Mouse (Mus musculus): ENCODE results near the gene Dlg2. TPM values are rescaled to one million over a fixed set of nuclear protein-coding genes. Genes with fewer than 3 reads are reported as not detected.

Gene Dlg2
- polyA plus RNA-seq, 1 experiment from 2014 or later: 1.1 TPM

DNA sequence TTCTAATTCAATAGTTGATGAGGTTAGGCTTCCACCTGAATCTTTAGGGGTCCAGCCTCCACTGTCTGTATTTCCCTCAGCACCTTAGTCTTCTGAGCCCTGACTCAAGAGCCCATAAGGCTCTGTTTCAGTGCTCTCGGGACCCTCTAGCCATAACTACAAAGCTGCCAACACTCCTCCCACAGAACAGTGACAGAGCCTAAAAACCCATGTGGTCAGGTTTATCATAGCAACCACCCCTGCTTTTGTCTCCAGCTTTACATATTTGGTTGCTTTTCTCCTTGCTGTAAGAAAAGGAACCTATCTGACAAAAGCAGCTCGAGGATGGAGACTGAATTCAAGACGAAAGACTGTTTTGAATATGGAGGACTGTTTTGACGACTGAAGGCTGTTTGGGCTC is 765.2 kb downstream of the Dlg2 start:
- WGBS: 67% methylated on average over 4 of the region's 4 CpGs
- Histone ChIP-seq H3K4me2 (ENCODE audit: low read depth, low read length) (no peak overlapping the region), H3K9ac (ENCODE audit: low read length) (no peak overlapping the region), H3K4me3 (ENCODE audit: low read length) (no peak overlapping the region), H3K27ac (ENCODE audit: low read length) (no peak overlapping the region), H3K4me1 (replicated peaks; ENCODE audit: control insufficient read depth, insufficient read depth, low read length) (no peaks in the 10 kb centered on the region), H3K9me3 (ENCODE audit: control insufficient read depth, low read length) (no peaks in the 10 kb centered on the region), H3K36me3 (ENCODE audit: control insufficient read depth, insufficient read depth, low read length) (no peaks in the 10 kb centered on the region), H3K27me3 (ENCODE audit: control insufficient read depth, insufficient read depth, low read depth, low read length) (no peaks in the 10 kb centered on the region)
- ATAC-seq (ENCODE audit: low read depth): no peak

DNA sequence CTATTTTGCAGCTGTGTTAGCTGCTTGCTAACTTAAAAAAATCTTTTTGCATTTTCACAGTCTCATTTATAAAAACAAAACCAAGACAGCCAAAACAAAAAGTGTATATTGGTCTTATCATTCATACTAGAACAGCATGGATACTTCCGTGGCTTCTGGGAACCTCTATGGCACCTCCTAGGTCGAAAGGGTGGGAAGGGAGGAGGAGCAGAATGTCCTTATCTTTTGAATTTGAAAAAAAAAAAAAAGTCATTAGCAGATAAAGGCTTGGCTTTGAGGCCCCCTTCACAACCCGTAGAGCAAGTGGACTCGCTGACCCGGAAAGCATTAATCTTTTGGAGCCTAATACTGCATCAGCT is 785.2 kb downstream of the Dlg2 start:
- no peak overlapping the region for H3K9ac ChIP-seq (ENCODE audit: low read length)
- H3K27me3 ChIP-seq (ENCODE audit: control insufficient read depth, insufficient read depth, low read depth, low read length): no peaks in the 10 kb centered on the region
- under 1% methylated on average over 5 of the region's 5 CpGs for WGBS
- H3K27ac ChIP-seq (ENCODE audit: low read length): no peak overlapping the region
- no peaks in the 10 kb centered on the region for H3K36me3 ChIP-seq (ENCODE audit: control insufficient read depth, insufficient read depth, low read length)
- H3K4me1 ChIP-seq (replicated peaks; ENCODE audit: control insufficient read depth, insufficient read depth, low read length): peaks cover 6% of the 10 kb centered on the region; the same call in 1 of the 2 replicates
- H3K4me3 ChIP-seq (ENCODE audit: low read length): no peak overlapping the region; the same call in 1 of the 2 replicates
- no peaks in the 10 kb centered on the region for H3K9me3 ChIP-seq (ENCODE audit: control insufficient read depth, low read length)
- H3K4me2 ChIP-seq (ENCODE audit: low read depth, low read length): peak overlapping the region; percentile 65
- ATAC-seq (ENCODE audit: low read depth): no peak

DNA sequence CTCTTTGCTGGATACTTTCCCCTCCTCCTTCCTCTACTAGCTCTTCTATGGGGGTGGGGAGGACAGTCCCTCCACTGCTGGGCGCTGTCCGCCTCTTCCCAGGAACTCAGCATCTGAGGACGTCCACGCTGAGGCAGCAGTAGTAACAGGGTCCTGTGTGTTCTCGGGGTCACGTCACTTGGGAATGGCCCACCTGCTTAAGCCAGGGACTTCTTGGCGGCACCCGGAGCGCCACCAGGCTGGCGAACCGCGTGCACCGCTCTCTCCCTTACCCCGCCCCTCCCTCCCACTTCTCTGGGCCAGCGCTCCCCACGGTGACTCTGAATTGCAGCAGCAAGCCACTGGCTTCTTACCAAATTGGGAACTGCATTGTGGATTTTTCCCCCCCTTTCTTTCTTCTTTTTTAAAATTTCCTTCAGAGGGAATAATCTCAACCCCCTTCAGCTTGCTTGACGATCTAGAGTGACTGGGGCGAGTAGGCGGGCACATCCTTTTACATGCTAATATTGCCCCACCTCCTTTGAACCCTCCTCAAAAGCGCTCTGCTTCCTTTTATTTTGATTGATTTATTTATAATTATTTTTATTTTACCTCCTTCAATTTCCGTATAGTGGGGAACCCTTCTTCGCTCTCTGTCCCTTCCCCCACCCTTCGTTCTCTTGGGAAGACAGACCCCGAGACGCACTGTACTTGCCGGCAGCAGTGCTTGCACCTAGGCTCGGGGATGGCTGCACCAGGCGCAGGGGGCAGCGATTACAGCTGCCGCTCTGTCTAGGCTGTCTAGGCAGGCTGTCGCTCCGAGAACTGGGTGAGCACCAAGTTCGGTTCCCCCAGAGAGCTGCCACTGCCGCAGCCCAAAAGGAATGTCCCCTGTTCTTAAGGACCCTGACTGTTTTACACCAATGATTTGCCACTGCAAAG is 785.8 kb downstream of the Dlg2 start:
- WGBS: under 1% methylated on average over 34 of the region's 34 CpGs
- H3K4me2 ChIP-seq (ENCODE audit: low read depth, low read length): peak overlapping the region; percentile 65
- peak; percentile 47; the same call in 1 of the 2 replicates for ATAC-seq (ENCODE audit: low read depth)

DNA sequence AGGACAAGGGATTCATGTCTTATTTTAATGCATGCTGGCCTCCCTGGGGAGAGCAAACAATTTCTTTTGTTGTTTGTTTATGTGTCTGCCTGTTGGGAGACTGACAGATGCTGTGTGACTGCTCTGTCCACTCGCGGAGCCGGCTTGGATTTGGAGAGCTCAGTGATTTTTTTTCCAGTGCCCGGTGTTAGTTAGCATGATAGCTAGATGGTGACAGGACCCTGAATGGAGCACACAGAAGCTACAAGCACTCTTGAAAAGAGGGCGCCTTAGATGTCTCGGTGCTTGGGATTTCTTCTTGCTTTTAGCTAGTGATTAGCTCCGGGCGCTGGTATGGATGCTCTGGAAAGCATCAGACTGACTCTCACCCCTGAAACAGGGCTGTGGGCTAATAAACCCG is 786.5 kb downstream of the Dlg2 start:
- no peaks in the 10 kb centered on the region for H3K36me3 ChIP-seq (ENCODE audit: control insufficient read depth, insufficient read depth, low read length)

More for the DNA sequence above, 785.8 kb downstream of the Dlg2 start:
- Histone ChIP-seq H3K9me3 (ENCODE audit: control insufficient read depth, low read length) (no peaks in the 10 kb centered on the region), H3K36me3 (ENCODE audit: control insufficient read depth, insufficient read depth, low read length) (no peaks in the 10 kb centered on the region), H3K4me1 (replicated peaks; ENCODE audit: control insufficient read depth, insufficient read depth, low read length) (peaks cover 6% of the 10 kb centered on the region; the same call in 1 of the 2 replicates), H3K27me3 (ENCODE audit: control insufficient read depth, insufficient read depth, low read depth, low read length) (no peaks in the 10 kb centered on the region), H3K4me3 (ENCODE audit: low read length) (peak overlapping the region; percentile 42), H3K9ac (ENCODE audit: low read length) (0 out of 2 replicates have a peak overlapping the region, but pooled peaks have one; percentile 15), H3K27ac (ENCODE audit: low read length) (no peak overlapping the region)

DNA sequence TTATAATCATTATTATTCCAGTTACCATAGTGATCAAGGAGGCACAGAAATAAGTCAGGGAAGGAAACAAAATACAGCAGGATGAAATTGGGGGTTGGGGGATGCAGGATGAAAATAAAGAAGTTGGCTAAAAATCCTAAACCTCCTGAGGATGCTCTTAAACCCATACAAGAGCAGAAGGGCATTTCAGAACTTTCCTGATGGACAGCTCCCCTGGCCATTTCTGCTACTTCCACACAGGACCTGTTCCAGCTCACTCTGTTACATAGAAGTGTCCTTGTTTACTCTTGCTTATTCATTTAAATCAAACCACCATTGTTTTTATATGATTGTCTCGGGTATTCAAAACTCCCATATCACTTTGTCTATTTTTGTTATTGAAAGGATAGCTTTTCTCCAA is 791.3 kb downstream of the Dlg2 start:
- WGBS: 11% methylated on average over 1 of the region's 1 CpGs

More for the DNA sequence above, 786.5 kb downstream of the Dlg2 start:
- H3K4me3 ChIP-seq (ENCODE audit: low read length): peak overlapping the region; percentile 42; the same call in 1 of the 2 replicates
- no peak for ATAC-seq (ENCODE audit: low read depth)
- WGBS: 8% methylated on average over 9 of the region's 9 CpGs
- no peak overlapping the region for H3K27ac ChIP-seq (ENCODE audit: low read length)
- H3K9ac ChIP-seq (ENCODE audit: low read length): no peak overlapping the region
- H3K4me2 ChIP-seq (ENCODE audit: low read depth, low read length): peak overlapping the region; percentile 65; the same call in 1 of the 2 replicates
- H3K4me1 ChIP-seq (replicated peaks; ENCODE audit: control insufficient read depth, insufficient read depth, low read length): peaks cover 6% of the 10 kb centered on the region; the same call in 1 of the 2 replicates
- no peaks in the 10 kb centered on the region for H3K27me3 ChIP-seq (ENCODE audit: control insufficient read depth, insufficient read depth, low read depth, low read length)
- H3K9me3 ChIP-seq (ENCODE audit: control insufficient read depth, low read length): no peaks in the 10 kb centered on the region

DNA sequence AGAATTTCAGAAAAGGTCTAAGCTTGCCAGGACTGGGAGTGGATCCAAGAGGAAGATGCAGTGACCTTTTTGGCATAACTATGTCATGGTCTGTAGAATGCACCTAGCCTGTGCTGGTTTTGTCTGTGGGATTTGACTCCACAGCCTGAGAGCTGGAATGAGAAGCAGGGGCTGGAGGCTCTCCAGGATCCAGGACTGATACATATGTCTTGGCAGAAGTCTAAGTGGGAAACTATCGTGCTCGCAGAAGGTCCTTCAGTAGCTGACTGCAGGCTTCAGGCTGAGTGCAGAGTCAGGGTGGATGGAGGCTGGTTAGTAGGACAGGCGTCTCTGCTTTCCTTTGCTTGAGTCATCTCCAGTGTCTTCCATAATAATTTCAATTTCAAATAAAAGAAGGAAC is 807.7 kb downstream of the Dlg2 start:
- no peak overlapping the region for H3K9ac ChIP-seq (ENCODE audit: low read length)
- H3K36me3 ChIP-seq (ENCODE audit: control insufficient read depth, insufficient read depth, low read length): no peaks in the 10 kb centered on the region
- H3K27me3 ChIP-seq (ENCODE audit: control insufficient read depth, insufficient read depth, low read depth, low read length): no peaks in the 10 kb centered on the region
- 89% methylated on average over 3 of the region's 3 CpGs for WGBS
- no peak overlapping the region for H3K4me3 ChIP-seq (ENCODE audit: low read length)
- H3K27ac ChIP-seq (ENCODE audit: low read length): no peak overlapping the region
- no peaks in the 10 kb centered on the region for H3K4me1 ChIP-seq (replicated peaks; ENCODE audit: control insufficient read depth, insufficient read depth, low read length)
- no peaks in the 10 kb centered on the region for H3K9me3 ChIP-seq (ENCODE audit: control insufficient read depth, low read length)
- no peak overlapping the region for H3K4me2 ChIP-seq (ENCODE audit: low read depth, low read length)
- ATAC-seq (ENCODE audit: low read depth): no peak

More for the DNA sequence above, 791.3 kb downstream of the Dlg2 start:
- no peaks in the 10 kb centered on the region for H3K36me3 ChIP-seq (ENCODE audit: control insufficient read depth, insufficient read depth, low read length)
- H3K4me2 ChIP-seq (ENCODE audit: low read depth, low read length): no peak overlapping the region
- H3K27ac ChIP-seq (ENCODE audit: low read length): no peak overlapping the region
- no peaks in the 10 kb centered on the region for H3K9me3 ChIP-seq (ENCODE audit: control insufficient read depth, low read length)
- no peak for ATAC-seq (ENCODE audit: low read depth)
- H3K4me1 ChIP-seq (replicated peaks; ENCODE audit: control insufficient read depth, insufficient read depth, low read length): no peaks in the 10 kb centered on the region
- no peak overlapping the region for H3K4me3 ChIP-seq (ENCODE audit: low read length)
- no peaks in the 10 kb centered on the region for H3K27me3 ChIP-seq (ENCODE audit: control insufficient read depth, insufficient read depth, low read depth, low read length)
- H3K9ac ChIP-seq (ENCODE audit: low read length): no peak overlapping the region

DNA sequence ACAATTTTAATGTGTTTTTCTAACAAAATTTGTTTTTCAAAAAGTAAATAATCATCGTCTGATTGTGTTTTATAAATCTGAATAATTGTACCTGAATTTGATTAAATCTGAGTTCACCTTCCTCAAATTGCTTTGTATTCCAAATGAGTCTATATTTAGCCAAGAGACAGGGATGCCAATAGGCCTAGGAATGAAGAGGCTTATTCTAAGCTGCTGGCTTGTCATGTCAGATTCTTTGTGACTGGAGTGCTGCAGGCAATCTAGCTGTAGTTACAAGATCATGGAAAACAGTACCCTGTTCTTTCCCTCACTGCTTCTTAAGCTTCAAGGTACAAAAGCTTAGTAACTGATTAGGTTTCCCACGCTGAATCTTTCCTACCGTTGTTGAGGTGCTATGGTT is 811.9 kb downstream of the Dlg2 start:
- H3K4me2 ChIP-seq (ENCODE audit: low read depth, low read length): no peak overlapping the region
- H3K9ac ChIP-seq (ENCODE audit: low read length): no peak overlapping the region
- no peak overlapping the region for H3K27ac ChIP-seq (ENCODE audit: low read length)
- H3K4me1 ChIP-seq (replicated peaks; ENCODE audit: control insufficient read depth, insufficient read depth, low read length): no peaks in the 10 kb centered on the region
- 74% methylated on average over 3 of the region's 3 CpGs for WGBS
- H3K4me3 ChIP-seq (ENCODE audit: low read length): no peak overlapping the region
- H3K36me3 ChIP-seq (ENCODE audit: control insufficient read depth, insufficient read depth, low read length): no peaks in the 10 kb centered on the region
- H3K27me3 ChIP-seq (ENCODE audit: control insufficient read depth, insufficient read depth, low read depth, low read length): no peaks in the 10 kb centered on the region
- ATAC-seq (ENCODE audit: low read depth): no peak
- H3K9me3 ChIP-seq (ENCODE audit: control insufficient read depth, low read length): no peaks in the 10 kb centered on the region

DNA sequence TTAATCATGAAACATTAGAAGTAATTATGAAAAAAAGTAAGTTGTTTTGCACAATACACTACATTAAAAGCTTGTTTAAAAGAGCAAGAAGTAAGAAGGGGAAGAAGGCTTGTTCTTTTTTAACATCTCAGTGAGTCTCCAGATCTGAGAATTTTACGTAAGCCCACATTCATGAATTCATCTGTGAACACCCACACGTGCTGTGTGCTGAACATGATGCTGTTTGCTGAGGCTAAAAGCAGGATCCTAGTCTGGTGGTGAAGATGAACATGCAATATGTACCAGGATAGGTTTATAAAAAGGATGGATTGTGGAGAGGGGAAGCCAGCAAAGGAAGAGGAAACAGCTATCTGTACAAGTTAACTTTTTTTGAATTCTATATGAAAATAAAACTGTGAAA is 819.7 kb downstream of the Dlg2 start:
- no peak overlapping the region for H3K4me3 ChIP-seq (ENCODE audit: low read length)
- ATAC-seq (ENCODE audit: low read depth): no peak
- no peaks in the 10 kb centered on the region for H3K9me3 ChIP-seq (ENCODE audit: control insufficient read depth, low read length)
- H3K27me3 ChIP-seq (ENCODE audit: control insufficient read depth, insufficient read depth, low read depth, low read length): no peaks in the 10 kb centered on the region
- H3K27ac ChIP-seq (ENCODE audit: low read length): no peak overlapping the region
- no peak overlapping the region for H3K9ac ChIP-seq (ENCODE audit: low read length)
- WGBS: 69% methylated on average over 2 of the region's 2 CpGs
- H3K36me3 ChIP-seq (ENCODE audit: control insufficient read depth, insufficient read depth, low read length): no peaks in the 10 kb centered on the region
- H3K4me2 ChIP-seq (ENCODE audit: low read depth, low read length): no peak overlapping the region
- no peaks in the 10 kb centered on the region for H3K4me1 ChIP-seq (replicated peaks; ENCODE audit: control insufficient read depth, insufficient read depth, low read length)

DNA sequence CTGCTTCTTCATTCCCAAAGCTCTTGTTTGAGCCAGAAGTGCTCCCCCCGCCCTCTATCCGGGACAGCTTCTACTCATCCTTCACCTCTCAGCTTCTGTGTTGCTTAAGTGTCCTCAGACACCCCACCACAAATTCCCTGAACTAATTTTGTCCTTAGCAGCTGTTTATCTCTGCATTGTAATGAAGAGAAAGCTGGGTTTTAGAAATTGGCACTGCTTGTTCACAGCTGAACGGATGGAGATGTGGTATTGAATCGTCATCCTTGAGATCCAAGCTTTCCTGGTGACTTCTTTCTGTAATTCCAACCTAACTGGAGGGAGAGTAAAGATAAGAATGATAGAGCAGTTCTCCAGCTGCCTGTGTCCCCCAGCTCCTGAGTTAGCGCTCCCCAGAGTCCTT is 834.7 kb downstream of the Dlg2 start:
- 54% methylated on average over 5 of the region's 5 CpGs for WGBS
- no peak overlapping the region for H3K4me2 ChIP-seq (ENCODE audit: low read depth, low read length)
- no peaks in the 10 kb centered on the region for H3K9me3 ChIP-seq (ENCODE audit: control insufficient read depth, low read length)
- no peak overlapping the region for H3K4me3 ChIP-seq (ENCODE audit: low read length)
- no peaks in the 10 kb centered on the region for H3K4me1 ChIP-seq (replicated peaks; ENCODE audit: control insufficient read depth, insufficient read depth, low read length)
- H3K27ac ChIP-seq (ENCODE audit: low read length): no peak overlapping the region
- ATAC-seq (ENCODE audit: low read depth): no peak
- no peak overlapping the region for H3K9ac ChIP-seq (ENCODE audit: low read length)
- H3K27me3 ChIP-seq (ENCODE audit: control insufficient read depth, insufficient read depth, low read depth, low read length): no peaks in the 10 kb centered on the region
- no peaks in the 10 kb centered on the region for H3K36me3 ChIP-seq (ENCODE audit: control insufficient read depth, insufficient read depth, low read length)
